Mouse (Mus musculus): ENCODE data around the gene Rab20.

The Rab20 gene

GRCm38 (mm10) chr8:11454228-11454627, 24.3 kb downstream of the Rab20 start:
- in situ Hi-C loops (cut with MboI, MseI): no loop called here

GRCm38 (mm10) chr8:11452974-11453373, 25.5 kb downstream of the Rab20 start:
- in situ Hi-C loops (cut with MboI, MseI): no loop called here

GRCm38 (mm10) chr8:11452559-11452958, 26.0 kb downstream of the Rab20 start:
- in situ Hi-C loops (cut with MboI, MseI): no loop called here

GRCm38 (mm10) chr8:11452152-11452551, 26.4 kb downstream of the Rab20 start:
- in situ Hi-C loops (cut with MboI, MseI): no loop called here

- in situ Hi-C loops (cut with MboI, MseI): no loop called here
These were observed 28.1 kb downstream of the Rab20 start for GRCm38 (mm10) chr8:11450184-11451113.

- in situ Hi-C loops (cut with MboI, MseI): no loop called here
These were observed 30.5 kb downstream of the Rab20 start for GRCm38 (mm10) chr8:11447910-11448570.

- in situ Hi-C loops (cut with MboI, MseI): no loop called here
These were observed 32.7 kb downstream of the Rab20 start for GRCm38 (mm10) chr8:11445790-11446189.

- in situ Hi-C loops (cut with MboI, MseI): no loop called here
These were observed 34.3 kb downstream of the Rab20 start for GRCm38 (mm10) chr8:11444216-11444615.

- in situ Hi-C loops (cut with MboI, MseI): no loop called here
These were observed 34.9 kb downstream of the Rab20 start for GRCm38 (mm10) chr8:11443611-11444010.

- in situ Hi-C loops (cut with MboI, MseI): no loop called here
These were observed 37.2 kb downstream of the Rab20 start for GRCm38 (mm10) chr8:11441291-11441690.

- in situ Hi-C loops (cut with MboI, MseI): no loop called here
These were observed 40.6 kb downstream of the Rab20 start for GRCm38 (mm10) chr8:11437862-11438261.

GRCm38 (mm10) chr8:11430688-11431087, 47.8 kb downstream of the Rab20 start:
- in situ Hi-C loops (cut with MboI, MseI): loop anchor here (5.0 kb wide), 1 partner anchor 57 kb away; no protein-coding TSS in a partner anchor

- in situ Hi-C loops (cut with MboI, MseI): no loop called here
These were observed 55.4 kb downstream of the Rab20 start for GRCm38 (mm10) chr8:11423091-11423490.

GRCm38 (mm10) chr8:11421968-11422367, 56.5 kb downstream of the Rab20 start:
- in situ Hi-C loops (cut with MboI, MseI): no loop called here

- in situ Hi-C loops (cut with MboI, MseI): no loop called here
These were observed 57.4 kb downstream of the Rab20 start for GRCm38 (mm10) chr8:11421105-11421504.

- in situ Hi-C loops (cut with MboI, MseI): no loop called here
These were observed 58.9 kb downstream of the Rab20 start for GRCm38 (mm10) chr8:11419645-11420044.

- in situ Hi-C loops (cut with MboI, MseI): no loop called here
These were observed 59.3 kb downstream of the Rab20 start for GRCm38 (mm10) chr8:11419232-11419631.

- in situ Hi-C loops (cut with MboI, MseI): no loop called here
These were observed 60.7 kb downstream of the Rab20 start for GRCm38 (mm10) chr8:11417762-11418161.

GRCm38 (mm10) chr8:11415089-11415488, 63.4 kb downstream of the Rab20 start:
- in situ Hi-C loops (cut with MboI, MseI): no loop called here

- in situ Hi-C loops (cut with MboI, MseI): no loop called here
These were observed 64.2 kb downstream of the Rab20 start for GRCm38 (mm10) chr8:11414304-11414703.

- in situ Hi-C loops (cut with MboI, MseI): no loop called here
These were observed 66.1 kb downstream of the Rab20 start for GRCm38 (mm10) chr8:11412450-11412849.

- in situ Hi-C loops (cut with MboI, MseI): no loop called here
These were observed 66.9 kb downstream of the Rab20 start for GRCm38 (mm10) chr8:11411504-11412124.
